Mouse (Mus musculus) MEL (cell line): ENCODE results near the gene Hspa12a. TPM values are rescaled to one million over a fixed set of nuclear protein-coding genes. Genes with fewer than 3 reads are reported as not detected.

Source experiments
- DNase-seq: peaks from one replicate; pipeline ENCODE4 v3.0.0; 2011; ENCODE audit warnings: low read depth, low spot score
- H3K27ac ChIP-seq: 2 replicates; pipeline ENCODE4 v1.5.1; 2012; ENCODE audit warnings: low read depth, mild to moderate bottlenecking, control low read depth, low read length, moderate library complexity; ENCODE audit not compliant: control insufficient read depth
- H3K27me3 ChIP-seq, 2 experiments: fragments of 150-350 bp in 1 of 2; sonication (generic) in 1 of 2; 2 replicates each; pipeline ENCODE4 v1.6.1; 2012; ENCODE audit warnings: low read length in 2 of 2, mild to moderate bottlenecking in 2 of 2, improper control_type of control experiment in 1 of 2, moderate library complexity in 1 of 2; ENCODE audit not compliant: insufficient read depth in 2 of 2, control insufficient read depth in 1 of 2
- H3K36me3 ChIP-seq, 2 experiments: 2 replicates each; pipeline ENCODE4 v1.6.1; 2012 to 2014; ENCODE audit warnings: low read length in 2 of 2, improper control_type of control experiment in 1 of 2, inconsistent platforms in 1 of 2, mild to moderate bottlenecking in 1 of 2; ENCODE audit not compliant: insufficient read depth in 2 of 2, control insufficient read depth in 1 of 2
- H3K4me1 ChIP-seq, 2 experiments: fragments of 150-350 bp in 1 of 2; sonication (generic) in 1 of 2; 2 replicates each; pipeline ENCODE4 v1.6.1; 2012; ENCODE audit warnings: low read length in 2 of 2, improper control_type of control experiment in 1 of 2, mild to moderate bottlenecking in 1 of 2; ENCODE audit not compliant: insufficient read depth in 2 of 2, control insufficient read depth in 1 of 2
- H3K4me3 ChIP-seq, 2 experiments: fragments of 150-350 bp in 1 of 2; sonication (generic) in 1 of 2; 2 replicates each; pipeline ENCODE4 v1.5.1; 2012; ENCODE audit warnings: low read depth in 2 of 2, low read length in 2 of 2, mild to moderate bottlenecking in 2 of 2, moderate library complexity in 2 of 2, control low read depth in 1 of 2, improper control_type of control experiment in 1 of 2; ENCODE audit not compliant: control insufficient read depth in 1 of 2, insufficient read depth in 1 of 2
- H3K79me2 ChIP-seq: 2 replicates; pipeline ENCODE4 v1.6.1; 2012; ENCODE audit warnings: mild to moderate bottlenecking, low read length, moderate library complexity; ENCODE audit not compliant: control insufficient read depth, poor library complexity, insufficient read depth
- H3K9ac ChIP-seq: 2 replicates; pipeline ENCODE4 v1.6.1; 2012; ENCODE audit warnings: low read depth, mild to moderate bottlenecking, control low read depth, low read length, moderate library complexity; ENCODE audit not compliant: control insufficient read depth, poor library complexity, severe bottlenecking
- H3K9me3 ChIP-seq: fragments of 150-350 bp; sonication (generic); replicated peaks from 2 replicates; pipeline ENCODE4 v1.6.1; 2012; ENCODE audit warnings: mild to moderate bottlenecking, low read length, improper control_type of control experiment, moderate library complexity; ENCODE audit not compliant: insufficient read depth
- CHD1 ChIP-seq: IDR thresholded peaks from 2 replicates; pipeline ENCODE4 v1.6.1; 2012; ENCODE audit warnings: low read depth, mild to moderate bottlenecking, inconsistent platforms, low read length, improper control_type of control experiment
- CTCF ChIP-seq, 3 experiments: IDR thresholded peaks in 2 of 3; conservative IDR thresholded peaks in 1 of 3; 2 replicates each; pipeline ENCODE4 v1.5.1; 2011 to 2012; ENCODE audit warnings: low read length in 3 of 3, low read depth in 2 of 3, mild to moderate bottlenecking in 2 of 3, improper control_type of control experiment in 1 of 3, inconsistent platforms in 1 of 3, mixed read lengths in 1 of 3, moderate library complexity in 1 of 3; ENCODE audit not compliant: control insufficient read depth in 1 of 3, insufficient read depth in 1 of 3, poor library complexity in 1 of 3, severe bottlenecking in 1 of 3
- E2F4 ChIP-seq: IDR thresholded peaks from 2 replicates; pipeline ENCODE4 v1.6.1; 2011; ENCODE audit warnings: low read depth, low read length, improper control_type of control experiment, borderline replicate concordance
- ELF1 ChIP-seq: IDR thresholded peaks from 2 replicates; pipeline ENCODE4 v1.6.1; 2014; ENCODE audit warnings: low read depth, mild to moderate bottlenecking, inconsistent platforms, low read length, improper control_type of control experiment, moderate library complexity
- EP300 ChIP-seq, 2 experiments: IDR thresholded peaks; 2 replicates each; pipeline ENCODE4 v1.6.1; 2011; ENCODE audit warnings: improper control_type of control experiment in 2 of 2, low read length in 2 of 2, low read depth in 1 of 2, mild to moderate bottlenecking in 1 of 2
- GABPA ChIP-seq: IDR thresholded peaks from 2 replicates; pipeline ENCODE4 v1.6.1; 2012; ENCODE audit warnings: low read depth, mild to moderate bottlenecking, inconsistent platforms, low read length, improper control_type of control experiment, moderate library complexity
- GATA1 ChIP-seq: IDR thresholded peaks from 2 replicates; pipeline ENCODE4 v1.6.1; 2011; ENCODE audit warnings: low read depth, low read length, improper control_type of control experiment
- MAFK ChIP-seq: IDR thresholded peaks from 2 replicates; pipeline ENCODE4 v1.6.1; 2011; ENCODE audit warnings: low read depth, mild to moderate bottlenecking, low read length, improper control_type of control experiment, borderline replicate concordance
- MAZ ChIP-seq: IDR thresholded peaks from 2 replicates; pipeline ENCODE4 v1.6.1; 2012; ENCODE audit warnings: low read depth, mild to moderate bottlenecking, inconsistent platforms, low read length, improper control_type of control experiment
- MEF2A ChIP-seq: IDR thresholded peaks from 2 replicates; pipeline ENCODE4 v1.6.1; 2014; ENCODE audit warnings: low read depth, mild to moderate bottlenecking, inconsistent platforms, low read length, improper control_type of control experiment; ENCODE audit not compliant: poor library complexity, insufficient replicate concordance, severe bottlenecking; ENCODE audit errors: extremely low read depth
- MYB ChIP-seq: IDR thresholded peaks from 2 replicates; pipeline ENCODE4 v1.6.1; 2011; ENCODE audit warnings: mild to moderate bottlenecking, low read depth, low read length, improper control_type of control experiment
- MYC ChIP-seq: IDR thresholded peaks from 2 replicates; pipeline ENCODE4 v1.6.1; 2011; ENCODE audit warnings: low read depth, mild to moderate bottlenecking, low read length, improper control_type of control experiment, moderate library complexity
- NRF1 ChIP-seq: IDR thresholded peaks from 2 replicates; pipeline ENCODE4 v1.6.1; 2014; ENCODE audit warnings: low read depth, mild to moderate bottlenecking, inconsistent platforms, low read length, improper control_type of control experiment, moderate library complexity; ENCODE audit not compliant: poor library complexity, insufficient read depth, severe bottlenecking
- POLR2A ChIP-seq, 2 experiments: IDR thresholded peaks; 2 replicates each; pipeline ENCODE4 v1.6.1; 2011 to 2012; ENCODE audit warnings: low read length in 2 of 2, mild to moderate bottlenecking in 2 of 2, control low read depth in 1 of 2, improper control_type of control experiment in 1 of 2, low read depth in 1 of 2, moderate library complexity in 1 of 2; ENCODE audit not compliant: control insufficient read depth in 1 of 2, insufficient read depth in 1 of 2, poor library complexity in 1 of 2
- RCOR1 ChIP-seq: IDR thresholded peaks from 2 replicates; pipeline ENCODE4 v1.6.1; 2012; ENCODE audit warnings: low read depth, mild to moderate bottlenecking, inconsistent platforms, low read length, improper control_type of control experiment
- SMC3 ChIP-seq: IDR thresholded peaks from 2 replicates; pipeline ENCODE4 v1.6.1; 2011; ENCODE audit warnings: low read depth, low read length, improper control_type of control experiment
- TBP ChIP-seq: IDR thresholded peaks from 2 replicates; pipeline ENCODE4 v1.8.0; 2011; ENCODE audit warnings: low read depth, low read length, improper control_type of control experiment
- TCF12 ChIP-seq: IDR thresholded peaks from 2 replicates; pipeline ENCODE4 v1.6.1; 2014; ENCODE audit warnings: low read depth, mild to moderate bottlenecking, inconsistent platforms, low read length, improper control_type of control experiment, moderate library complexity
- USF2 ChIP-seq, 2 experiments: IDR thresholded peaks; 2 replicates each; pipeline ENCODE4 v1.6.1; 2011 to 2012; ENCODE audit warnings: improper control_type of control experiment in 2 of 2, low read length in 2 of 2, borderline replicate concordance in 1 of 2, inconsistent platforms in 1 of 2, low read depth in 1 of 2, mild to moderate bottlenecking in 1 of 2; ENCODE audit not compliant: insufficient read depth in 1 of 2
- ZC3H11A ChIP-seq: IDR thresholded peaks from 2 replicates; pipeline ENCODE4 v1.6.1; 2012; ENCODE audit warnings: low read depth, mild to moderate bottlenecking, inconsistent platforms, low read length, improper control_type of control experiment
- ZNF384 ChIP-seq: IDR thresholded peaks from 2 replicates; pipeline ENCODE4 v1.6.1; 2012; ENCODE audit warnings: low read depth, mild to moderate bottlenecking, inconsistent platforms, low read length, improper control_type of control experiment
- polyA plus RNA-seq, 2 experiments: library from polyadenylated mRNA; stranded (reverse) in 1 of 2; unstranded in 1 of 2; fragments of >175 nt in 1 of 2; fragments of >200 nt in 1 of 2; gene quantifications; 2 replicates each; pipeline versions ENCODE4 v1.2.1 to v1.2.4; 2012; ENCODE audit warnings: low replicate concordance in 2 of 2, low read depth in 1 of 2; ENCODE audit not compliant: insufficient read length in 2 of 2, insufficient read depth in 1 of 2, missing spikeins in 1 of 2
- total RNA-seq: library from RNA; depleted of rRNA; stranded (reverse); fragments of 300-350 nt; gene quantifications from 2 replicates; pipeline ENCODE4 v1.2.3, GENCODE M21; 2012

Gene Hspa12a
- total and polyA plus RNA-seq, 3 experiments = not detected

DNA sequence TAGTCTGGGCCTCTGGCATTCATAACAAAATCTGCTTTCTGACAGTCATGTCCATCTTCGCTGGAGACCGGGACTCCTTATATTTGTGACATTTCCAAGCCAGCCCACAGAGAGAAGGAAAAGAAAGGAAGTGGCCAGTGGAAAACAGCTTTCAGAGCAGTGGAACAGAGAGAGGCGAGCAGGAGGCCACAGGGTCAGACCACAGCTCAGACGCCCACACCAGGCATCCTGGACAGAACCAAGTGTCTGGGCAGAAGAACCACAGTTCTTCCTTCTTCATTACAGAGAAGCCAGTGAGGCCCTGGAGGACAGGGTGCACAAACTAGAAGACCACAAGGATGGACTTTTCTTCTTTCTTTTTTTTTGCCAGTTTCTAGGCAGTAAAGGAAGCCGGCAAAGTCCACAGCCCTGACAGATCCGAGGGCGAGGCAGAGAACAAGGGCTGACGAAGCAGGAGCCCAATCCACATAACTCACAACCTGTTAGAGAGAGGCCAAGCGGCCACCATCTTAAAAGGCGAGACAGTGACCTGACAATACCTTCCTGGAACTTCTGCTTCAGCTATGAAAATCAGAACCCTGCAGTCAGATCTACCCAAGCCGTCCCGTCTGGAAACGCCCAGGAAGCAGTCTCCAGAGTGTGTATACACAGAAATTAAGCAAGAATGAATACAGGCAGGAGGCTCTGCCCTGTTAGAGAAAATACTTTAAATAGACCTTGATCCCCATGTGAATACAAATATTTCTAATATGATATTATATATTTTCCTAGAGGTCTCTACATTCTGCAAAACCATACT lies 93.9 kb downstream of the Hspa12a start:
- Histone ChIP-seq H3K27me3 (no peaks in the 10 kb centered on the region), H3K9me3 (no peaks in the 10 kb centered on the region), H3K4me1 (no peaks in the 10 kb centered on the region), H3K36me3 (no peaks in the 10 kb centered on the region), H3K79me2 (no peaks in the 10 kb centered on the region), H3K4me3 (no peak overlapping the region), H3K27ac (no peak overlapping the region), H3K9ac (no peak overlapping the region)
- DNase-seq = no peak
- TF ChIP-seq CHD1 = no peak
- no peak for TF ChIP-seq GATA1
- no peak for TF ChIP-seq EP300 (IDR thresholded peaks at IDR 0.05; ENCODE audit: low read depth in 1 of 2, low read length in 2 of 2)
- TF ChIP-seq ZNF384 = no peak
- TF ChIP-seq MYC = no peak
- TF ChIP-seq MEF2A = no peak
- no peak for TF ChIP-seq ELF1
- TF ChIP-seq MYB = no peak

DNA sequence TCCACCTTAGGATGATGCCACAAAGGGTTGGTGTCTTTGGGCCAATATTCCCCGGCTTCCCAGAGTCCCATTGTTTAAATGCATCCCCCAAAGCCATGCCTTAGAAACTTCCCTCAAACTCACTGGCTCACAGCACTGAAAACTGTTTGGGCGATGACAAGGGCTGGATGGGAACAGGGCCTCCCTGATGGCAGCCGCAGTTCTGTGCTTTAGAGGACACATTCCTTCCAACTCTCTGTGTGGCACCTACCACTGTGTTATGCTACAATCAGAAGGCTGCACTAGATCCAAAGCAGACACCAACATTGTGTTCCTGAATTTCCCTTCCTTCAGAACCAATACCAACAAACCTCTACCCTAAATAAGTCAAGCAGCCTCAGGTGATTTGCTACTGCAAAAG lies 99.8 kb downstream of the Hspa12a start:
- no peaks in the 10 kb centered on the region for H3K4me1 ChIP-seq
- no peaks in the 10 kb centered on the region for H3K9me3 ChIP-seq
- H3K27me3 ChIP-seq = no peaks in the 10 kb centered on the region
- no peak overlapping the region for H3K9ac ChIP-seq
- TF ChIP-seq POLR2A (IDR thresholded peaks at IDR 0.05; ENCODE audit: control insufficient read depth in 1 of 2, insufficient read depth in 1 of 2, low read depth in 1 of 2, low read length in 2 of 2, poor library complexity in 1 of 2) (no peak), TBP (no peak), MAFK (no peak), CTCF (IDR thresholded peaks at IDR 0.05 in 2 of 3, conservative IDR thresholded peaks at IDR 0.05 in 1 of 3; ENCODE audit: control insufficient read depth in 1 of 3, insufficient read depth in 1 of 3, low read depth in 2 of 3, low read length in 3 of 3, poor library complexity in 1 of 3, severe bottlenecking in 1 of 3) (no peak), EP300 (IDR thresholded peaks at IDR 0.05; ENCODE audit: low read depth in 1 of 2, low read length in 2 of 2) (no peak), TCF12 (no peak), GATA1 (no peak), RCOR1 (no peak), E2F4 (no peak), GABPA (no peak), NRF1 (no peak), SMC3 (no peak), MEF2A (no peak), MAZ (no peak), USF2 (IDR thresholded peaks at IDR 0.05; ENCODE audit: borderline replicate concordance in 1 of 2, insufficient read depth in 1 of 2, low read depth in 1 of 2, low read length in 2 of 2) (no peak), ZC3H11A (no peak)
- no peak overlapping the region for H3K27ac ChIP-seq
- H3K4me3 ChIP-seq = no peak overlapping the region
- no peak for DNase-seq
- no peaks in the 10 kb centered on the region for H3K36me3 ChIP-seq
- H3K79me2 ChIP-seq = no peaks in the 10 kb centered on the region
